Mouse (Mus musculus) heart, embryonic 14.5 days (tissue): ENCODE results near the gene Psmd9. TPM values are rescaled to one million over a fixed set of nuclear protein-coding genes. Genes with fewer than 3 reads are reported as not detected.

Experiments used
- ATAC-seq: fragments of 200-750 bp; cut with Nextera tagmentation; 2 replicates; pipeline ENCODE4 v1.8.0; 2017; ENCODE audit warnings: low read depth, moderate TSS enrichment; ENCODE audit not compliant: insufficient number of reproducible peaks, insufficient read depth, low FRiP score
- H3K27ac ChIP-seq, 2 experiments: fragments of 200-500 bp in 1 of 2; fragments of 300-500 bp in 1 of 2; sonication (generic) in 1 of 2; replicated peaks in 1 of 2; 2 replicates each; pipeline ENCODE4 v1.5.1; 2012 to 2014; ENCODE audit warnings: low read depth in 2 of 2, low read length in 2 of 2, control low read depth in 1 of 2, mild to moderate bottlenecking in 1 of 2, mixed read lengths in 1 of 2; ENCODE audit not compliant: control insufficient read depth in 1 of 2, insufficient read depth in 1 of 2
- H3K27me3 ChIP-seq: fragments of 300-500 bp; sonication (generic); 2 replicates; pipeline ENCODE4 v1.6.1; 2014; ENCODE audit warnings: mild to moderate bottlenecking, low read length, control low read depth; ENCODE audit not compliant: control insufficient read depth, insufficient read depth
- H3K36me3 ChIP-seq: fragments of 300-500 bp; sonication (generic); 2 replicates; pipeline ENCODE4 v1.6.1; 2014; ENCODE audit warnings: mild to moderate bottlenecking, control low read depth, low read length, mixed read lengths; ENCODE audit not compliant: control insufficient read depth, insufficient read depth
- H3K4me1 ChIP-seq, 2 experiments: fragments of 200-500 bp in 1 of 2; fragments of 300-500 bp in 1 of 2; sonication (generic) in 1 of 2; 2 replicates each; pipeline ENCODE4 v1.6.1; 2012 to 2014; ENCODE audit warnings: low read length in 2 of 2, control low read depth in 1 of 2, mixed read lengths in 1 of 2; ENCODE audit not compliant: control insufficient read depth in 2 of 2, insufficient read depth in 2 of 2
- H3K4me2 ChIP-seq: fragments of 300-500 bp; sonication (generic); 2 replicates; pipeline ENCODE4 v1.6.1; 2014; ENCODE audit warnings: mild to moderate bottlenecking, low read length
- H3K4me3 ChIP-seq, 2 experiments: fragments of 200-500 bp in 1 of 2; fragments of 300-500 bp in 1 of 2; sonication (generic) in 1 of 2; 2 replicates each; pipeline ENCODE4 v1.5.1; 2012 to 2014; ENCODE audit warnings: low read length in 2 of 2, mild to moderate bottlenecking in 2 of 2, control low read depth in 1 of 2, low read depth in 1 of 2, moderate library complexity in 1 of 2; ENCODE audit not compliant: control insufficient read depth in 1 of 2, insufficient read depth in 1 of 2
- H3K9ac ChIP-seq: fragments of 300-500 bp; sonication (generic); 2 replicates; pipeline ENCODE4 v1.6.1; 2014; ENCODE audit warnings: mild to moderate bottlenecking, low read length
- H3K9me3 ChIP-seq: fragments of 300-500 bp; sonication (generic); 2 replicates; pipeline ENCODE4 v1.6.1; 2016; ENCODE audit warnings: low read length, control low read depth; ENCODE audit not compliant: control insufficient read depth
- WGBS: fragments of 180-500 bp; shearing (Covaris S2); extraction: QIAGEN DNeasy Blood & Tissue Kit; methylation state at CpG from one replicate; pipeline ENCODE4 v1.1.7; 2014; 5-methylcytosine and 5-hydroxymethylcytosine counted together
- polyA plus RNA-seq: library from polyadenylated mRNA; unstranded; fragments of >200 nt; fragmentation: Nextera tagmentation; extraction: Ambion mirVana; gene quantifications from 2 replicates; pipeline ENCODE4 v1.2.1, GENCODE M21; 2014

Psmd9 gene
- polyA plus RNA-seq, 1 experiment from 2014 or later = 64.3 TPM

DNA sequence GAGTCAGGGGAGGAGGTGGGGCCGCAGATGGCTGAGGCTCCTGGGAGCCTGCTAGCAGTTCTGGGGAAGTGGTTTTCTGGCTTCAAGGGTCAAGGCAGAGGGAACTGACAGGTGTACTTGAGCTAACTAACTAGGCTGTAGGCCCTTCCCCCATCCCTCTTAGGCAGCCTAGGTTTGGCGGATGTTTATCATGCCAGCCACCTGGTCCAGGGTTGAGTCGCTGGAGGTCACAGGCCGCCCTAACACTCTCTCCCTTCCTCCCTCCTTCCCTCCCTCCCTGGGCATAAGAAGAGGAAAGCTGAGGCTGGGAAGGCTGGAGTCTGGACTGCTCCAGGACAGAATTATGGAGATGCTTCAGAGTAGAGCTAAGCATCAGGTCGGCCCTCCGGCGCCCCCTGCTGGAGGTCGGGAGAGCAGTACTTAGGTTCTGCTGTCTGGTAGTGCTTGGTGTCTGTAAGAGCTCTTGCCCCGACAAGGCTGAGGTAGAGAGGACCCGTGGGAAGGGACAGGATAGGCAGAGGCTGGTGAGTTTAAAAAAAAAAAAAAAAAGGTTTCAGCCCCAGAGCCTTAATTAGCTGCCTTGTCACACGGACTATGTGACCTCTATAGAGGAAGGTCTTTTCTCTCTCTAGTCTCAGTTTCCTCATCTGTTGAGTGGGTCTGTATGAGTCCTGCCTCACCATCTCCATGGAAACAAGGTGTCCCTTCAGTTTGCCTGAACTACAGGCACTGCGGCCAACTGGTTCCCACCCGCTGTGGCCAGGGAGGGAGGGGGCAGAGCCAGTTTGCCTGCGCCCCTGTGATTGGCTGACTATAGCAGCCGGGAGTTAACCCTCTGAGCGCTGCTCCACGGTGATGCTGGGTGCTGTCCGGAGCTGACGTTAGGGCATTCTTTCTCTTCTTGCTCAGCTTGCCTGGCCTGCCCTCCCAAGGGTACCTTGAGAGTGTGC, 19.5 kb upstream of the Psmd9 start:
- Histone ChIP-seq H3K27ac (0 out of 4 replicates have a peak overlapping the region, but pooled peaks of 1 of the 2 experiments have one; percentile 29), H3K4me1 (peaks cover 20 to 48% of the 10 kb centered on the region in 2 experiments), H3K4me2 (peak overlapping the region; percentile 59), H3K27me3 (no peaks in the 10 kb centered on the region), H3K4me3 (peak overlapping the region; percentile 12 to 30), H3K9me3 (no peaks in the 10 kb centered on the region), H3K9ac (peak overlapping the region; percentile 52; the same call in 1 of the 2 replicates), H3K36me3 (peaks cover 96% of the 10 kb centered on the region)
- 10% methylated on average over 19 of the region's 19 CpGs for WGBS
- ATAC-seq = peak; percentile 74

DNA sequence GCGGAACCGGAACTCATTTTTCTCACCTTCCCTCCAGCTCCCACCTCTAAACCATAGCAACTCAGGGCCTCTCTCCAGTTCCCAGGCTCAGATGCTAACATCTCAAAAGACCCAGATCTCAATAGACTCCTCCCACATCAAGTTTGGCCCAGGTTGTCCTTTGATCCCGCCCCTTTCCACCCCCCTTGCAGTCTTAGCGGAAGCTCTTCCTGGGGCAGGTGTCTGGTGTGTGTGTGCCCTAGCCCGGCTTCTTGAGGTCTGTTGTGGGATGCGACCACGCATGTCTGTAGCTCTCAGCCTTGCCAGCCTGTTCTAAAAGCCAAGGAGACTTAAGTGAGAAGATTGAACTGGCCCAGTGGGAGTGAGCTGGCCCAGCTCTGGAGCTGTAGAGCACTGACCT, 18.6 kb upstream of the Psmd9 start:
- Histone ChIP-seq H3K4me1 (peaks cover 16 to 39% of the 10 kb centered on the region in 2 experiments), H3K9ac (peak overlapping the region; percentile 52; the same call in 1 of the 2 replicates), H3K27me3 (no peaks in the 10 kb centered on the region), H3K9me3 (no peaks in the 10 kb centered on the region), H3K4me3 (peak overlapping the region in 1 of 2 experiments; percentile 30; a peak in 2 of 4 replicates), H3K27ac (peak overlapping the region in 1 of 2 experiments; percentile 45; a peak in 1 of 4 replicates), H3K36me3 (peaks cover 95% of the 10 kb centered on the region), H3K4me2 (peak overlapping the region; percentile 59)
- WGBS = 60% methylated on average over 7 of the region's 7 CpGs
- no peak for ATAC-seq

DNA sequence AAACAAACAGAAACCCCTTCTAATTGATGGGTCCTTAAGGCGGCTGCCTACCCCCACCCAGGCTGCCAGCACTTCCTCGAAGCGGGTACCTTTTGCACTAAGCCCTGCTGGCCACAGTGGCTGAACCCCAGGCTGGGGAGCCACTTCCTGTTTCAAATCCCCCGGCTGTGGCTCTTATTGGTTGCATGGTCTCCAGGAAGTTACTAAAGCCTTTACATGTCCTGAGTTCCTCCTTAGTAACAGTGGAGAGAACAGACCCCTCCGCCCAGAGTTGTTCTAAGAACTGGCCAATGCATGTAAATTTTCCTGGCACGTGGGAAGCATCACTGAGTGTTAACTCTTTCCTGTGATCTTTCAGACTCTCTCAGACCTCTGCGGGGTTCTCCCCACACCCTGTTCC, 18.1 kb upstream of the Psmd9 start:
- no peak for ATAC-seq
- H3K27ac ChIP-seq = peak overlapping the region in 1 of 2 experiments; percentile 45; a peak in 1 of 4 replicates
- peaks cover 16 to 35% of the 10 kb centered on the region in 2 experiments for H3K4me1 ChIP-seq
- H3K9ac ChIP-seq = no peak overlapping the region
- WGBS = 39% methylated on average over 7 of the region's 7 CpGs
- peak overlapping the region in 1 of 2 experiments; percentile 30; a peak in 1 of 4 replicates for H3K4me3 ChIP-seq
- no peaks in the 10 kb centered on the region for H3K27me3 ChIP-seq
- H3K9me3 ChIP-seq = no peaks in the 10 kb centered on the region
- H3K36me3 ChIP-seq = peaks cover 94% of the 10 kb centered on the region
- H3K4me2 ChIP-seq = peak overlapping the region; percentile 59

DNA sequence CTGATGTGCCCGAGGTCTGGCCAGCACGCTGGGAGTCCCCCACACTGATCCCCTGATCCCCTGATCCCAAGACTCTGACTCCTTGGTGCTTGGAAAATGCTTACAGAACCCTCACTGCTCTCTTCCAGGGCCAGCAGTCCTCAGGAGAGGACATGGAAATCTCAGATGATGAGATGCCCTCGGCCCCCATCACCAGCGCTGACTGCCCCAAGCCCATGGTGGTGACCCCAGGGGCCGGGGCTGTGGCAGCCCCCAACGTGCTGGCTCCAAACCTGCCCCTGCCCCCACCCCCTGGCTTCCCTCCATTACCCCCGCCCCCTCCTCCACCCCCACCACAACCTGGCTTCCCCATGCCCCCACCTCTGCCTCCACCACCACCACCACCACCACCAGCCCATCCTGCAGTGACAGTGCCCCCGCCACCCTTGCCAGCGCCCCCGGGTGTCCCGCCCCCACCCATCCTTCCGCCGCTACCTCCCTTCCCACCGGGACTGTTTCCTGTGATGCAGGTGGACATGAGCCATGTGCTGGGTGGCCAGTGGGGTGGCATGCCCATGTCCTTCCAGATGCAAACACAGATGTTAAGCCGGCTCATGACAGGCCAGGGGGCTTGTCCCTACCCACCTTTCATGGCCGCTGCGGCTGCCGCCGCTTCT, 17.4 kb upstream of the Psmd9 start:
- H3K9ac ChIP-seq = no peak overlapping the region
- H3K27ac ChIP-seq = no peak overlapping the region
- H3K4me2 ChIP-seq = no peak overlapping the region
- H3K4me3 ChIP-seq = no peak overlapping the region
- H3K9me3 ChIP-seq = no peaks in the 10 kb centered on the region
- H3K27me3 ChIP-seq = no peaks in the 10 kb centered on the region
- H3K4me1 ChIP-seq = peaks cover 16 to 34% of the 10 kb centered on the region in 2 experiments
- peaks cover 94% of the 10 kb centered on the region for H3K36me3 ChIP-seq
- WGBS = 90% methylated on average over 19 of the region's 19 CpGs
- no peak for ATAC-seq

DNA sequence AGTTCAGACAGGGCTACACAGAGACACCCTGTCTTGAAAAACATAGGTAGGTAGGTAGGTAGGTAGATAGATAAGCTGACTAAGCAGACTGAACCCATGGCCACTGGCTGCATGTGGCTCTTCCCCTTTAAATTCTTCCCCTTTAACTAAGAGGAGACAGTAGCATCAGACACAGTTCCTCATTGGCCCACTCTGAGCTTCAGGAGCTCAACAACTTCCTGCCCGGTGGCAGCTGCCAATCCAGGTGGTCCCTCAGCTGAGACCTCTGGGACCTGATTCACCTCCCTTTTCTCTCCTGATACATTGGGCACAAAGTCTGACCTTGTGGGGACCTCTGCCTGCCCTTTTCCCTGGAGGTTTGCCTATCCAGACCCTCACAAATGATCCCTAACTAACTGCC, 16.3 kb upstream of the Psmd9 start:
- Histone ChIP-seq H3K4me1 (peaks cover 16 to 34% of the 10 kb centered on the region in 2 experiments), H3K27ac (no peak overlapping the region), H3K9ac (no peak overlapping the region), H3K27me3 (no peaks in the 10 kb centered on the region), H3K9me3 (no peaks in the 10 kb centered on the region), H3K4me2 (no peak overlapping the region), H3K36me3 (peaks cover 94% of the 10 kb centered on the region), H3K4me3 (no peak overlapping the region)
- WGBS = 88% methylated on average over 1 of the region's 1 CpGs
- no peak for ATAC-seq

DNA sequence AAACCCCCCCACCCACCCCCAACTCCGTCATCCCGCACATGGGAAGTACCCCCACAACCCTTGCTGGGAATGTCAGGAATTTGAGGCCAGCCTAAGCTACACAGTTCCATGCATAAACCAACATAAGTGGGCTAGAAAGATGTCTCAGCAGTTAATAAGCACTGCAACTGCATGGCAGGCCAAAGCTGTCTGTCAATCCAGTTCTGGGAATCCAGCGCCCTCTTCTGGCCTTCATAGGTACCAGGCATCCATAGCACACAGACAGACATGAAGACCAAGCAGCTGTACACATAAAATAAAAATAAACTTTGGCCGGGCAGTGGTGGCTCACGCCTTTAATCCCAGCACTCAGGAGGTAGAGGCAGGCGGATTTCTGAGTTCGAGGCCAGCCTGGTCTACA, 13.8 kb upstream of the Psmd9 start:
- Histone ChIP-seq H3K9ac (no peak overlapping the region), H3K27me3 (no peaks in the 10 kb centered on the region), H3K36me3 (peaks cover 96% of the 10 kb centered on the region), H3K27ac (no peak overlapping the region), H3K4me2 (no peak overlapping the region), H3K4me1 (peaks cover 4 to 12% of the 10 kb centered on the region in 2 experiments), H3K9me3 (no peaks in the 10 kb centered on the region), H3K4me3 (no peak overlapping the region)
- 40% methylated on average over 7 of the region's 7 CpGs for WGBS
- ATAC-seq = no peak

DNA sequence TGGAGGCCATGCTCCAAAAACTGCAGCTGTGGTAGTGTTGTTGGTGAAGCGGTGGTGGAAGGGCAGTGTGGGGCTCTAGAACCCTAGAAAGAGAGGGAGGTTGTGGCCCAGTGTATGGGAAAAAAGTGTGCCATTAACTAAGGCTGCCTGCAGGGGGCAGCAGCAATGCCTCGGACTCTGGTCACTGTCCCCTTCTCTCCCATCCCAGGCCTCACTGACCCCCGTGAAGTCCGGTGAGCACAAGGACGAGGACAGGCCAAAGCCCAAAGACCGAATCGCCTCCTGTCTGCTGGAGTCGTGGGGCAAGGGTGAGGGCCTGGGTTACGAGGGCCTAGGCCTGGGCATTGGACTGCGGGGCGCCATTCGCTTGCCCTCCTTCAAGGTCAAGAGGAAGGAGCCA, 12.4 kb upstream of the Psmd9 start:
- Histone ChIP-seq H3K4me3 (no peak overlapping the region), H3K36me3 (peaks cover 96% of the 10 kb centered on the region), H3K9me3 (no peaks in the 10 kb centered on the region), H3K4me2 (no peak overlapping the region), H3K9ac (no peak overlapping the region), H3K27me3 (no peaks in the 10 kb centered on the region), H3K4me1 (no peaks in the 10 kb centered on the region), H3K27ac (no peak overlapping the region)
- ATAC-seq = no peak
- WGBS = 86% methylated on average over 12 of the region's 12 CpGs
